Mouse (Mus musculus) gastrocnemius, adult 18-20 months (tissue): ENCODE results near the gene Cdh3. TPM values are rescaled to one million over a fixed set of nuclear protein-coding genes. Genes with fewer than 3 reads are reported as not detected.
A peak's percentile ranks its signal among the peaks of the same experiment; 100 is the strongest.

Source experiments
- DNase-seq: peaks from one replicate; pipeline ENCODE4 v3.0.0; 2021; ENCODE audit warnings: low spot score
- total RNA-seq, 2 experiments: library from RNA; stranded (reverse); gene quantifications; 2 replicates each; pipeline ENCODE4 v1.2.3; 2021

Cdh3 gene
- total RNA-seq, 2 experiments from 2014 or later: not detected

DNA sequence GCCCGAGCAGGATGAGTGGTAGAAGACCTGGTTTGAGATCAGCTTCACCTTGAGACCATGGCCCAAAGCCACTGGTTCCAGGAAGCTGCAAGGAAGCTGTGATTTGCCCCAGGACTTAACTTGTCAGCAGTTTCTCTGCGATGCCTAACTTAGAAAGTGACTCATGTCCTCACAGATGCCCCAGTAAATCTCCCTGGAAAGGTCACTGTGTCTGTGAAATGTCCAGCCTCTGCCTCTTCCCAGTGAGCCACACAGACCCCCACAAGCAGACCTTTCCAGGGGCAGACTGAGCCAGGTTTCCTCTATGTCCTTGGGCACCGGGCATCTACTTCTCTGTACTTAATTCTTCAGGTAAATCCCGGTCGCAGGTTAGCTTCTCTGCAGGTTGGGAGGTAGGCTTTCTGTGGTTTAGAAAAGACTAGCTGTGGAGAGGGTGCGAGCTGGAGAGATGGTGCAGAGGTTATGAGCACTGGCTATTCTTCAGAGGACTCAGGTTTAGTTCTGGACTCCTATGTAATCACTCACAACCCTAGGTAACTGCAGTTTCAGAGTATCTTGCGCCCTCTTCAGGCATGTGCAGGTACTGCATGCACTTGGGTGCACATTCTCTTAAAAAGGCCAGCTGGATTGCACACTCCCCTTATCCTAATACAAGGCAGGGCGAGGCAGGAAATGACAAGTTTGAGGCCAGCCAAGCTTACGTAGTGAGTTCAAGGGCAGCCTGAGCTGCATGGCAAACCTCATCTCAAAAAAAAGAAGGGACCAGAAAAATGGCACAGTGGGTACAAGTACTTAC lies 16.7 kb downstream of the Cdh3 start:
- no peak for DNase-seq

DNA sequence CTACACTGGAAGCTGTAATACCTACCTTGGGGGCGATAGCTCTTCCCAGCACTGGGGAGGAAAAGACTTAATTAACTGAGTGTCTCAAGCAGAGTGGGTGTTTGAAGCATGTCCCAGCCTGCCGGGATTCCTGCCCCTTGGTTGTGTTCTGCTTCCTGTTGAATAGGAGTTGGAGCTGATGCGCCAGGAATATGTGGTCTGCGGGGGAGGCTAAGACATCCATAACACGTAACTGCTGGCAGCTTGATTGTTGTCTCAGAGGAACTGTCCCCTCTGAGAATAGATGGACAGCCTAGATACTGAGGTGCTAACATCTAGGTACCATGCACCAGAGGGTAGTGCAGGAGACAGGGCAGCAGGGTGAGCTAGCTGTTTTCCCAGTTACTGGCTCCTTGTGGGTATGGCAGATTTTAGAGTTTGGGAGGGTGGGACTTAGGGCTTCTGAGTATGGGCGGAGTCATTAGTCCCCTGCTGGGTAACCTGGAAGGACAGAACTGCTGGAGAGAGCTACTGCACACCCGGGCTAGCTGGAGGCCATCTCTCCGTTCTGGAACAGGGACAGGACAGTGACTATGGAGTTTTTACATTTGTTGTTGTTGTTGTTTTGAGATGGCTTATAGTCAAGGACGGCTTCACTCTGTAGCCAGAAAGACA lies 18.0 kb downstream of the Cdh3 start:
- DNase-seq: no peak

DNA sequence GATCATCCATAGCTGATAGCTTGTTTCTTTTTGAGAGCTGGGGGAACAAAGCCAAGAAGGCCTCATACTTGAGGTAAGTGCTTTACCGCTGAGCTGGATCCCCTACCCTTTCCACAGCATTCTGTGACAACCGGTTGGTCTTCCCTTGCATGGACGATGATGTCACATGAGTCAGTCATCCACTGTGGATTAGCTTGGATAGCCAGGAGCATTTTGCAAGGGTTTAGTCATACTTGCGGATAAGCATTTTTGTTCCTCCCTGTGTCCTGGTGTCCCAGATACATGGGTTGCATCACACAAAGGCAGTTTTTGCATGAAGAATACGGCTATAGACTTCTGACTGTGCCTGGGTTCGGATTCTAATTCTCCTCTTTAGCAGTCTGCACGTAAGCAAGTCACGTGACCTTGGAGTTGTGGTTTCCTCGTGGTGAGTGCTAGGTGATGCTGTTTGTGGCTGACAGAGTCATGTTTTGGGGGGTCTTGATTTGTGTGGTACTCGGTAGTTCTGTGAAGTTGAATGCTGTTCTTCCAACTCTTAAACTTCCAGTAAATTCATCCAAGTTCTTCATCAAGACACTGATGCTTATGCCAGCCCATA lies 19.3 kb downstream of the Cdh3 start:
- DNase-seq: no peak

DNA sequence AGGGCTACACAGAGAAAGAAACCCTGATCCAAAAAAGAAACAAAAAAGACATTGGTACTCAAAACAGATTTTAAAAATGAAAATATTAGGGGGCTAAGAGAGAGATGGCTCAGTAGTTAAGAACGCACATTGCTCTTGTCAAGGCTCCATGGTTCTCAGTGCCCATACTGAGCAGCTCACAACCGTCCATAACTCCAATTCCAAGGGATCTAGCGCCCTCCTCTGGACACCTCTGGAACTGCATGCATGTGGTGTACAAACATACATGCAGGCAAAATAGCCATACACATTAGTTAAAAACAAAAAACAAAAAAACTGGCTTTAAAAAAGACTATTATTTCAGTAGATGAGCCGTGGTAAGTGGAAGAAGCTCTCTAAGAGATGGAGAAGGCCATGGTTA lies 19.9 kb downstream of the Cdh3 start:
- no peak for DNase-seq

DNA sequence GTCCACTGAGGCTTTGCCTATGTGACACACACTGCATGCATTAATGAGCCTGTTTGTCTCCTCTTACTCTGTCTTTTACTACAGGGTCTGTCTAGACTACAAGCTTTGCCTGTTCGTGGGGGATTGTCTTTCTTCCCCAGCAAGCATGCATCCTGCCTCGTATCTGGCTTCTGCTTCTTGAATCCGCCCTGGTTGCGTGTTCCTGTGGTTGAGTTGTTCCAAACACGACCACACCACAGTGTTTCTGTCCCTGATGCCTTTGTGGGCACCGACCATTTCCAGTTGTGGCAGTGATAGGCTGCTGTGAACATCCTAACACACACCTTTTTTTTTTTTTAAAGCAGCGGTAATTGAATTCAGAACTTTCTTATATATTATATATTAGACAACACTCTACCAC lies 23.0 kb downstream of the Cdh3 start:
- no peak for DNase-seq

DNA sequence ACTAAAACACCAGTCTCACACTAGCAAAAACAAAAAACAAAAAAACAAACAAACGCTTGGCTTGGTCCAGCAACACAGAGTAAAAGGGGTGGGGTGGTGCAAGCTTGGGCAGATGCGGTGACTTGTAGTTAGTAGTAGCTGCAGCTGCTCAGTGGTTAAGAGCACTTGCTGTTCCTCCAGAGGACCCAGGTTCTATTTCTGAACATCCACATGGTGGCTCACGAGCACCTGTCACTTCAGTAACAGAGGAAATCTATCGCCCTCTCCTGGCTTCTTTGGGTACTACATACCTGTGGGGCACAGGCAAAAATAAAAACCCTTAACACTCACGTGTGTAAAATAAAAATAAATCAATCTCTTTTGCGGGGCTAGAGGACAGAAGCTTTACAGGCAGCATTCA lies 23.8 kb downstream of the Cdh3 start:
- peak; percentile 36 for DNase-seq

DNA sequence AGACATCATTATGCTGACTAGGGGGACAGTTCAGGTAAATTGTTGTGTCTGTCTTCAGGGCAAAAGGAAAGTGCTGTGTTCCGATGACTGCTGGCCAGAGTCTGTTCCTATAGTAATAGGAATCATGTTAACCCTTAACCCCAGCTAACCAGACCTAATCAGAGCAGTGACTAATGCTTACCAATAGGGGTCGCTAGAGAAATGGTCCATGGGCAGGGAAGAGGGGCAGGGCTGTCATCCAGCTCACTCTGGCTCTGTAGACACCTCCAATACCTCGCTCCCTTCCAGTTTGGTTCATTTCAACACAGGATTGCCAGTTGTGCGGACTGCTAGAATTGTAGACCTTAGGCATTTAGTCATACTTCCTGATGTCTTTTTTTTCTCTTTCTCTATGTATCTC lies 24.8 kb downstream of the Cdh3 start:
- DNase-seq: no peak

DNA sequence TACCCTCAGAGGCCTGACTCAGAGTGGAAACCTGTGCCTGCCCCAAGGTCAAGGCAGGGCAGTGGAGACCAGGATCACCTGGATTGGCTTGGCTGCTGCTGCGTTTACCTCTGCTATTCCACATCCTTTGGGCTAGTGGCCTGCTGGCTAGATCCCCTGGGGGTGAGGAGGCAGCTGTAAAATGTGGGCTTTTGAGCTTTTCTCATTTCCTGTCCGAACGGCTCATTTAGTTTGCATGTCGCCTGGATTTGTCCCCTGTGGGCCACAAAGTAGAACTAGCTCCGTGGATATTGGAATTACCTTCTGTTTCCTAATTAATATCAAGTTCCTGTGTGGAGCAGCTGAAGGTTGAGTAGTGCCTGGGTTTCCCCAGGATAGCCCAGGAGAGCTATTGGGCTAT lies 28.5 kb downstream of the Cdh3 start:
- DNase-seq: no peak

DNA sequence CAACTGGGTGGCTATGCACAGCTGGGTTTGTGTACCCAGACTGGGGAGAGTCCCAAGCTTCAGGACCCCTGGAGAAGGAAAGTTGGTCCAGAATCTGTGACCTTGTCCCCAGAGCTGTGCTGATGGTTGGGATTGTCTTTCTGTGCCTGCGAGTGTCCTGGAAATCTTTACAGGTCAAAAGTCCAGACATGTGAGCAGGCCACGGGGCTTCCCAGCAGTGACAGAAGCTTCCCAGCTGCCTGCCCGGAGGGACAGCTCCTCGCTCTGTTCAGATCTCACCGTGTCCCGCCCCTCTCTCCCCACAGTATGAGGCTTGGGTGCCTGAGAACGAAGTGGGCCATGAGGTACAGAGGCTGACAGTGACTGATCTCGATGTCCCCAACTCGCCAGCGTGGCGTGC lies 30.3 kb downstream of the Cdh3 start:
- no peak for DNase-seq

DNA sequence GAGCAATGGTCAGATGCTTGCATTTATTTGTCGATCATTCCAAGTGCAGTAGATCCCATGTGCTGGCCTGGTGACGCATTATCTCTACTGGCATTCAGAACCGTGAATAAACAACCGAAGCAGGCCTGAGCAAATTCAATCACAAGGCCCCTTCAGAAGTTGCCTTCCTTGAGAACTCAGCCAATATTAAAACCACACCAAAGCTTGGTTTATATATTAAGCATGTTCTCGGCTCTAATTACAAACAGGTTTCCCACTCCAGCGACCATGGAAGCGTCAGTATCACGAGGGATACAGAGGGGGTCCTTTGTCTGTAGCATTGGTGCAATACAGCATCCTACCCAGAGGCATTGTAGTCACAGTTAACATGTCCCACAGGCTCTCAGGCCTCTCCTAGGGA lies 32.4 kb downstream of the Cdh3 start:
- no peak for DNase-seq

DNA sequence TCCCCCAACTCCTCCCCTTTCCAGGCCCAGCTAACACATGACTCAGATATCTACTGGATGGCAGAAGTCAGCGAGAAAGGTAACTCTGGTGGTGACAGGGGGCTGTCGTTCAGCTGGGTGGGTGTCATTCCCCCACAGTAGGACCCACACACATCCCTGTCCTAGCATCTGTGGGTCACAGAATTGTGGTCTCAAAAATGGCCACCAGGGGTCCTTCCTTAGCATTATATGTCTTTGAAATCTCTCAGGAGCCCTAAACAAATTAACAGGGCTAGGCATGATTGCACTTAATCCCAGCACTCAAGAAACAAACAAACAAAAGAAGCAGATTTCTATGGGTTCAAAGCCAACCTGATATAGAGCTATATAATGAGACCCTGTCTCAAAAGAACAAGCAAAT lies 34.5 kb downstream of the Cdh3 start:
- DNase-seq: no peak

DNA sequence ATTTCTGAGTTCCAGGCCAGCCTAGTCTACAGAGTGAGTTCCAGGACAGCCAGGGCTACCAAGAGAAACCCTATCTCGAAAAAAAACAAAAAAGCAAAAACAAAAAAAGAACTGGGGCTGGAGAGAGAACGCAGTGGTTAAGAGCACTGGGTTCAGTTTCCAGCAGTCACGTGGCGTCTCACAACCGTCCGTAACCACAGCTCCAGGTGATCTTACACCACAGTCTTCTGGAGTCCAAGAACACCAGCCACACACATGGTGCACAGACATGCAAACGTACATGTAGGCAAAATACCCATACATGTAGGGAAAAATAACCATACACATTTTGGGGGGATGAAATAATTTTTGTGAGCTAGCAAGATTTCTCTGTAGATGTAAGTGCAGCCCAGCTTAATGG lies 36.1 kb downstream of the Cdh3 start:
- DNase-seq: no peak

DNA sequence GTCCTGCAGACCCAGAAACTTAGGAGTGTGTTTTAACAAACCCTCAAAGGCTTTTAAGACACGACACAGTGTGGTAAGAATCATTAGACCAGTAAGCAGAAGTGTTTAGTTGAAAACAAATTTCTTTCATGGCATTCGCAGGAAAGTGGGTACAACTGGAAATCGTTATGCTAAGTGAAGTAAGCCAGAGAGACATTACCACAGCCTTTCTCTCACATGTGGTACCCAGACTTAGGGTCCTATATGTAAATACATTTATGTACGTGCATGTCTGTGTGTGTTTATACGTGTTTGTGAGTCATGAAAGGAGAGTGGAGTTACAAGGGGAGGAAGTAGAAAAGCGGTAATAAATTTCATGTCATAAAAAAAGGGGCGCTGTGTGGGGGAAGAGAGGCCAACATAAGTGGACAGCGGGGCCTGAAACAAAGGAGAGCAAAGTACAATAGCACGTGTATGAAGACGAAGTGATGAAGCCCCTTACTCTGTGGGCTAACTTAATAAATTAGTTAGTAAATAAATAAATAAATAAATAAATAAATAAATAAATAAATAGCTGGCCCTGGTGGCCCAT lies 37.8 kb downstream of the Cdh3 start:
- no peak for DNase-seq

DNA sequence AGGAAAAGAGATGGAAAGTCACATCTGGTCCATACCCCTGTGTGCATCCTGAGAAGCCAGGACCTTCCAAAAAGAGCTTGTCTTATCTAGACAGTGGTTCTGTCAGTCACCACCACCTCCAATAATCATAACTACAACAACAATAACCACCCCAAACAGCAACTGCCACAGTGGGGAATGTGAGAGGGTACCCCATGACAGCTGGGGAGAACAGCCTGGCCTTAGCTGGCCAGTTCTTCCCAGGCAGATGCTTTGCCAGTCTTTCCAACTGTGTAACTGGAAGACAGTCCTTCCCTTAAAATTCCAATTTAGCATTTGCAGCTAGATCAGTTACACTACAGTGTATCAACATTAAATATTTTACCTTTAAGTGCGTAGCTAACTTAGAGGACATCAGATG lies 40.2 kb downstream of the Cdh3 start:
- DNase-seq: no peak

DNA sequence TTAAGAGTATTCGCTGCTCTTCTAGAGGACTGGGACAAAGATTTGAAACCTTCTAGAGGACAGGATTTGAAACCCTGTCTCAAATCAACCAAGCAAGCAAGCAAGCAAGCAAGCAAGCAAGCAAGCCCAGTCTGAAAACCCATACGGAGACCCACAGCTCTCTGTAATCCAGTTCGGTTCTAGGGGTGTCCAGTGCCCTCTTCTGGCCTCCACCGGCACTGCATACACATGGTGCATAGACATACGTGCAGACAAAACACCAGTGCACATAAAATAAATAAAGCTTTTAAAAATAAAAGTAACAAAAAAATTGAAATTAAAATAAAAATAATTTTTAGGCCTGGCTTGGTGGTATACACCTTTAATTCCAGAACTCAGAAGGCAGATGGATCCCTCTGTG lies 43.3 kb downstream of the Cdh3 start:
- no peak for DNase-seq

DNA sequence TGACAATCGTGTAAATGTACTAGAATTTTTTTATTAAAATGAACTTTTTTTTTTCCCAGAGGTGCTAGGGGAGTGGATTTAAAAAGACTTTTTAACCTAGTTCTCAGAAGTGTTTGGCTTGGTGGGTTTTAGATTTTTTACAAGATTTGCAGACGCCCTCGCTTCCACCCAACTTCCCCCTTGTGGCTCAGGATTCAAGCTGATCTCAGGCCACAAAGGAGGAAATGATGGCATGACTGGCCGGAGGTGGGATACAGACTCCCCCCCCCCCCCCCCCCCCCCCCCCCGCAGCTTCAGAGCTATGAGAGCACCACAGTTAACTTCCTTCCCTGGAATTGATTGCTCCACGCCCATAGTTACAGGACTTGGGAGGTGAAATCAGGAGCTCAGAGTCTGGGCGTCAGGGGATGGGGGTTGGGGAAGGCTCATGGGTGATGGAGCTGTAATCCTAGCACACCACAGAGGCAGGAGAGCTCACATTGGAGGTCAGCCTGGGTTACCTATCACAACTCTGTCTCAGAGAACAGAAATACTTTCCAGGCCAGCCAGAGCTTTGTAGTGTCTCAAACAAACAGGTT lies 45.5 kb downstream of the Cdh3 start:
- no peak for DNase-seq

DNA sequence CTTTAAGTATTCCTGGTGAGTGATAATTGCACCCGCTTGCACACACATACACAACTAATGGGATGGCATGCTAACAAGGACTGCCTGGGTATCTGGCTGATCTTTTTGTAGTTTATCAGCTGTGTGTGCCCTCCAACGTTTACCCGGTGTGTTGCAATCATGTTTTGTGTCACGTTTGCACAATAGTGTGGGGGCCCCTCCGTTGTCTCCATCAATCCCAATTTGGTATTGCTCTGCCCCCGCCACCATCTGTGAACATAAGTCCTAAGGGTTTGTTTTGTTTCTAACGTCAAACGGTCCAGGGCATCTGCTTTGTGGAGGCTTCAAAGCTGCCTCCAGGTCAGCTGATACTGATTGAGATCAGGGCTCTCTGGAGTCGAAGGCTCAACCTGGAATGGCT lies 49.2 kb downstream of the Cdh3 start:
- no peak for DNase-seq

DNA sequence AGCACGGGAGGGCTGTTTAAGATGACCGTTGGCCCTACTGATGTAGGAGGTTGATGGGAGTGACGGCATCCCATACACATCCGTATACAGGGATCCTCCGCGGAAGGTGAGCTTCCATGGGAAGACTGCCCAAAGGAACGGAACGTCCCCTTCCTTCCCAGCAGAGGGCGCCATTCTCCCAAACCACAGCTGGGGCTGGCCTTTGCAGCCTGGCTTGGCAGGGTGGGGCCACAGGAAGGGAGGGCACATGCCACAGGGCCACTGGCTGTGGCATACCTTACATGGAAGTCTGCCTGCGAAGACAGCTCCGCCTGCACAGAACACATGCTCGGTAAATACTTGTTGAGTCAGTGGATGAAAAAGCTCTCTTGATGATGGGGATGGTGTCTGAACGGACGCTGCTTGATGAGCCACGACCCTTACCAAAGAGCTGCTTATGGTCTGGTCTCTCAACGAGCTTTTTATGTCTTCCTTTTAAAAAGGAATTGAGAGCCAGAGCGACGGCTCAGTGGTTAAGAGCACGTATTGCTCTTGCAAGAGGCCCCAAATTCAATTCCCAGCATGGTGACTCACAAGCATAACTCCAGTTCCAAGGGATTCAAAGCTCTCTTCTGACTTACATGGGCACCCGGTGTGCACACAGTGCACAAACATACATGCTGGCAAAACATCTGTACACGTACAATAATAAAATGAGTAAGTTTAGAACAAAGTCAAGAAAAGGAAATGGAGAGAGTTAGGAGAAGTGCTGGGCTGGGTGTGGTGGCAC lies 50.6 kb downstream of the Cdh3 start:
- DNase-seq: peak; percentile 69

DNA sequence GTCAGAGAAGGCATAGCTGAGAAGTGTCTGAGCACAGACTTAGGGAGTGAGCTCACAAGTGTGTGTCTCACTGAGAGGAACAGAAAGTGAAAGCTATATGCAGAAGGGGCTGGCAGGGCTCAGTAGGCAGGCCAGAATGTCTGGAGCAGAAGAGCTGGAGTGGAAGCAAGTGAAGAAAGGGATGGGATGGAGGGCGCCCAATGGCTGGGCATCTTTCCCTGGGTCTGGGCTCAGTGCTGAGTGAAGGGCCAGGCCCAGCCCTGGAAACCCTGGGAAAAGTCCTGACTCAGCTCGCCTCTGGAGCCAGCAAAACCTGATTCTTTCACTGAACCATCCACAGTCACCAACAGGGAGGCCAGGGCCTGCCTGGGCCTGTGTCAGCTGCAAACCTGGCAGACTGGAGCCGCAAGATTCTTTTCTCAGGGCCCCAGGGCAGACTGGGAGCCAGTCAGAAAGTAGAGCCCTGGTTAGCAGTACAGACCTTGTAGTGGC lies 53.0 kb downstream of the Cdh3 start:
- DNase-seq: peak; percentile 13

DNA sequence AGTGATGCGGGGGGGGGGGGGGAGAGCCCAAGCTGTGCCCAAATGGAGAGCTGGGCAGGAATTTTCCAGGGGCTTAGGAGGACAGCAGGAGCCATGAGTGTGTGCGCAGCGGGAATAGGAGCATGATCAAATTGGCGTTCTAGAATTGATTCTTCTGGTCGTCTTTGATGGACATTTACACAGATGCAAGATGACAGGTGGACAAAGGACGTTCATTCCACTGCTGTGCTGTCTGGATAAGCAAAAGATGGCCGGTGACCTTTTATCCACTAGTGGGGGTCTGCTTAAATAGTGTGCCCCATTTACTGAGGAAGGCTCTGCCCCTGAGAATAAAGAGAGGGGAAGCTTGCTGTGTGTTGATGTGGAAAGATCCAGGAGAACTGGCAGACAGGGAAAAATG lies 58.3 kb downstream of the Cdh3 start:
- DNase-seq: no peak

DNA sequence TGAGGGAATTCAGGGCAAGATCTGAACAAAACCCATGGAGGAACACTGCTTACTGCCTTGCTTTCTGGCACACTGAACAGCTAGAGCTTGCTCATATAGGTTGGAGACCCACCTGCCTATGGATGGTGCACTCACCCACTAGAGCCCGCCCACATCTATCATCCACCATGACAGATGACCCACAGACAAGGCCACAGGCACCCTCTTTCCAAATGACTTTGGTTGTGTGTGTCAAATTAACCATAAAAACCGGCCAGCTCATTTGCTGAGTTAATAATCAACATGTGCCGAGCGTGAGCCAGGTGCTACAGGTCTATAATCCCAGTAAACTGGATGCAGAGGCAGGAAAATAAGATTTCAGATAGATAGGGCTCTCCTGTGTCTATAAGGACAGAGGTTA lies 59.7 kb downstream of the Cdh3 start:
- DNase-seq: no peak
